Mouse (Mus musculus) thymus, postnatal 0 days (tissue): ENCODE measurements around the gene Hmgb4. TPM values are rescaled to one million over a fixed set of nuclear protein-coding genes. Genes with fewer than 3 reads are reported as not detected.

Source experiments
- DNase-seq: peaks from one replicate; pipeline ENCODE4 v3.0.0-alpha.2; 2015; ENCODE audit warnings: low spot score
- polyA plus RNA-seq: library from polyadenylated mRNA; unstranded; fragments of >200 nt; fragmentation: Nextera tagmentation; extraction: Ambion mirVana; gene quantifications from 2 replicates; pipeline ENCODE4 v1.2.1, GENCODE M21; 2015

The Hmgb4 gene
- polyA plus RNA-seq, 1 experiment from 2014 or later = not detected

GRCm38 (mm10) chr4:128227377-128228316 is 33.1 kb downstream of the Hmgb4 start:
- no peak for DNase-seq

GRCm38 (mm10) chr4:128224453-128224852 is 36.3 kb downstream of the Hmgb4 start:
- DNase-seq = no peak

GRCm38 (mm10) chr4:128217991-128218595 is 42.7 kb downstream of the Hmgb4 start:
- DNase-seq = no peak
